Mouse (Mus musculus): ENCODE results near the gene Foxc2. TPM values are rescaled to one million over a fixed set of nuclear protein-coding genes. Genes with fewer than 3 reads are reported as not detected.

Foxc2 gene
- polyA plus RNA-seq, 1 experiment from 2014 or later, result 3.3 TPM

DNA sequence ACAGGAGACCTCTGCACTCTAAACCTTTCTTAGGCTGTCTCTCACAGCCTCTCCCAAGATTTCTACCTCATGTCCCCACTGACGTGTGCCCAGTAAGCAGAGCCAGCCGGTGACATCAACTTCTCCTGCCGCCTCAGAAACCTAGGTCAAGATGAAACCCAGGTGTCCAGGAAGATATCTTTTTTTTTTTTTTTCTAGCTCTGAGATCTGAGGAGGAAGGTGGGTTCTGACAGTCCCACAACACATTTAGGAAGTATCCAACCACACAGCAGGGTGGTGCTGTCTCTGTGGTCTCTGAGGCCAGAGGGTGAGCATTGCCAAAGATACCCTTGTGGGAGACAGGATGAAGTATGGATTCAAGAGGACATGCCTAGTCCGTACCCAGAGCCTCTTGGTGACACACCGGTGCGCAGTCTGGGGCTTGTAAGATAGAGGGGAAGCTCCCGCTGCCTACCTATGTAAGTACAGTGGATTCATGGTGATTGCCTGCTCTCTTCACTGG, 41.1 kb downstream of the Foxc2 start:
- Histone ChIP-seq H3K36me3 (no peaks in the 10 kb centered on the region), H3K9me3 (replicated peaks) (no peaks in the 10 kb centered on the region), H3K4me1 (0 out of 2 replicates have a peak, but pooled peaks cover 4% of the 10 kb centered on the region), H3K27me3 (ENCODE audit: low read depth, poor library complexity, severe bottlenecking) (peaks cover 56% of the 10 kb centered on the region), H3K4me3 (no peak overlapping the region), H3K27ac (no peak overlapping the region)
- DNase-seq (ENCODE audit: low spot score), result no peak
- 88% methylated on average over 7 of the region's 7 CpGs for WGBS

DNA sequence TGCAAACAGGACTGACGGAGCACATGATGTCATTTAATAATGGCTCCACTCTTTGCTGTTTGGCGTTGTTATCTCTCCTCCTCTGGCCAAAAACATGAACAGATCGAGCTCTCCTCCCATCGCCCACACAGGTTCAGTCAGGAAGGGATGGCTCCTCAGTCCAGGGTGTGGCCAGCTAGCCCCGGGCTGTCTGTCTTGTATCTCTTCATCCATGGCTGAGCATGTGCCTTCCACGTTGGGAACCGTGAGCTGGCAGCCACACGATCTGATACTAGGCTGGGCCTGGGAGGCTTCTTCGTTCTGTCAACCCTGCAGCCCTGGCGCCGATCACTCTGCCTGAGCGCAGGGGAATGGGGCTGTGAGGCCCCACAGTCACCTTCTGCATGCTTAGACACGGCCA, 42.8 kb downstream of the Foxc2 start:
- H3K9me3 ChIP-seq (replicated peaks), result no peaks in the 10 kb centered on the region
- 87% methylated on average over 13 of the region's 13 CpGs for WGBS

DNA sequence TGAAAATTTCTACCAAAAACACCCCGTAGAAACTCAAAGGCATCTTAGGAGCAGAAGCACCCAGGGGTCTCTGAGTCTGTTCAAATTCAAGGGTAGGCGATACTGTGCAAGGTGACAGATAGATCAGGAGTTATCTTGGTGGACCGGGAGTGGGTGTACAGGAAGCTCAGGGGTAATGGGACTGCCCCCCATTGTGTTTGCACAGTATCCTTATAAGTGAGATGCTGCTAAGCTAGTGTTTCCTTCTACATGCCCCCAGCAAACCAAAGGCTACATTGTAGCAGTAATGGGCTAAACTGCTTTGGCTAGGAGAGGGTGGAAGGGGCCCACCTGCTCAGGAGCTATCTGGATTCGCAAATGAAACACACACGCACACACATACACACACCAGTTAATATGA, 45.5 kb downstream of the Foxc2 start:
- Histone ChIP-seq H3K36me3 (no peaks in the 10 kb centered on the region), H3K9me3 (replicated peaks) (no peaks in the 10 kb centered on the region), H3K4me3 (no peak overlapping the region), H3K27me3 (ENCODE audit: low read depth, poor library complexity, severe bottlenecking) (peaks cover 47% of the 10 kb centered on the region), H3K27ac (no peak overlapping the region), H3K4me1 (peaks cover 24% of the 10 kb centered on the region; the same call in 1 of the 2 replicates)
- no peak for DNase-seq (ENCODE audit: low spot score)
- WGBS, result 91% methylated on average over 5 of the region's 5 CpGs

More for the DNA sequence above, 42.8 kb downstream of the Foxc2 start:
- peaks cover 15% of the 10 kb centered on the region; the same call in 1 of the 2 replicates for H3K4me1 ChIP-seq
- H3K27me3 ChIP-seq (ENCODE audit: low read depth, poor library complexity, severe bottlenecking), result peaks cover 45% of the 10 kb centered on the region
- H3K36me3 ChIP-seq, result no peaks in the 10 kb centered on the region
- no peak overlapping the region for H3K4me3 ChIP-seq
- DNase-seq (ENCODE audit: low spot score), result no peak
- no peak overlapping the region for H3K27ac ChIP-seq

DNA sequence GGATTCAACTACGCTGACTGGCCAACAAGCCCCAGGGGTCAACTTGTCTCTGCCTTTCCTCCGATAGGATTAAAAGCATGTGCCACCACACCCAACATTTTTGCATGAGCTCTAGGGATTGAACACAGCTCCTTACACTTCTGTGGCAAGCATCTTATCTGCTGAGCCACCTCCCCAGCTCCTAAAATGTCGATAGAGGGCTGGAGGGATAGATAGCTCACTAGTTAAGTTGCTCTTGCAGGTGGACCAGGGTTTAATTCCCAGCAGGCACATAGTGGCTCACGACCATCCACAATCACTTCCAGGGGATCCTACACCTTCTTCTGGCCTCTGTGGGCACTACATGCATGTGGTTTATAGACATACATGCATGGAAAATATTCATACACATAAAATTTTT, 46.4 kb downstream of the Foxc2 start:
- DNase-seq (ENCODE audit: low spot score), result no peak
- H3K27me3 ChIP-seq (ENCODE audit: low read depth, poor library complexity, severe bottlenecking), result peaks cover 46% of the 10 kb centered on the region
- H3K4me1 ChIP-seq, result peaks cover 29% of the 10 kb centered on the region
- H3K36me3 ChIP-seq, result no peaks in the 10 kb centered on the region
- no peaks in the 10 kb centered on the region for H3K9me3 ChIP-seq (replicated peaks)
- no peak overlapping the region for H3K4me3 ChIP-seq
- no peak overlapping the region for H3K27ac ChIP-seq
- WGBS, result 72% methylated on average over 4 of the region's 4 CpGs

DNA sequence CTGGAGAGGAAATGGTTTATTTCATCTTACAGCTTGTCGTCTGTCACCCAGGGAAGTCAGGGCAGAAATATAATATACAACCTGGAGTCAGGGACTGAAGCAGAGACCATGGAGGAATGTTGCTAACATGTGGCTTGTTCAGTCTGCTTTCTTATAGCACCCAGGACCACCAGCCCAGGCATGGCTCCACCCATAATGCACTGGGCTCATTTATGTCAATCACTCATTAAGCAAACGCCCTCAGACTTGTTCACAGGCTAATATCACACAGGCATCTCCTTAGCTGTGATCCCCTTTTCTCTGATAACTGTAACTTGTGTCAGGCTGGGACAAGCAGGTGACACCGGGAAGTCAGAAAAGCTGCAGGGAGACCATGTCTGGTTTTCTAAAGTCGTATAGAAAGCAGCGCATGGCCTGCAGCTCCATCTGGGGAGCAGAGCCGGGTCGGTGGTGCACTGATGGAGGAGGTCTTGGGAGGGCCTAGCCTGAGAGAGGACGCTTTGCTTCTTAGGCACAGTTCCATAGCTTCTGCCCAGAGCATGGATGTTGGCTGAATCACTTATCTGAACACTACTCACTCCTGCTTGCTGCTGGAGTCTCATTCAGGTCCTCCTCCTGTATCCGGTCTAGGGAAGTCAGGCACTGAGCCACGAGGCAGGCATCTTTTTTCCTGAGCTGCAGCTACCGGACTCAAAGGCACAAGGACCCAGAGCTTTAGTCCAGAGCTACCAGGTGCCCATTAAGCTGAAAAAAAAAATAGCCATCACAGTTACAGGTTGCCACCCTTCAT, 47.1 kb downstream of the Foxc2 start:
- H3K27me3 ChIP-seq (ENCODE audit: low read depth, poor library complexity, severe bottlenecking), result peaks cover 45% of the 10 kb centered on the region
- 0 out of 2 replicates have a peak overlapping the region, but pooled peaks have one; percentile 6 for H3K27ac ChIP-seq
- H3K36me3 ChIP-seq, result no peaks in the 10 kb centered on the region
- H3K4me3 ChIP-seq, result no peak overlapping the region
- H3K9me3 ChIP-seq (replicated peaks), result no peaks in the 10 kb centered on the region
- 71% methylated on average over 11 of the region's 11 CpGs for WGBS
- H3K4me1 ChIP-seq, result peaks cover 35% of the 10 kb centered on the region
- no peak for DNase-seq (ENCODE audit: low spot score)

DNA sequence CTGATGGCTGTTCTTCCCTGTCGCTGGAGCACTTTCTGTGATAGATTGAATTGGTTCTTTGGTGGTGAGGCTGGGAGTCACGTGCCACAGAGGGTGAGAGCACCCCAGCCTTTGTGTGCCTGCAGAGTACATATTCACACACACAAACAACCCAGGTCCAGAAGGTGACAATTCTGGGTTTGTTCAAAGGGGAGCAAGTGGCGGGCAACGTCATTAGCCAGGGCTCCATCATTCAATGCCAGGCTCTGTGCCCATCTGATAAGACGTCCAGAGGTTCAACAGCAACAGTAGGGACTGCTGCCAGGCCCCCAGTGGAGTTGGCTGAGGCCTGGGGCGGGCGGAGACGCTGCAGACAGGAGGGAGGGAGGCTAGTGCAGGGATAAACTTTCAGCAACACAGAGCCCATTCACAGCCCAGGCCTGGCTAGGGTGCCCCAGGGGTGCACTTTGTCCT, 48.1 kb downstream of the Foxc2 start:
- no peak overlapping the region for H3K27ac ChIP-seq
- H3K36me3 ChIP-seq, result no peaks in the 10 kb centered on the region
- 58% methylated on average over 8 of the region's 8 CpGs for WGBS
- H3K27me3 ChIP-seq (ENCODE audit: low read depth, poor library complexity, severe bottlenecking), result peaks cover 40% of the 10 kb centered on the region
- DNase-seq (ENCODE audit: low spot score), result no peak
- H3K4me3 ChIP-seq, result no peak overlapping the region
- H3K9me3 ChIP-seq (replicated peaks), result no peaks in the 10 kb centered on the region
- peaks cover 38% of the 10 kb centered on the region for H3K4me1 ChIP-seq

DNA sequence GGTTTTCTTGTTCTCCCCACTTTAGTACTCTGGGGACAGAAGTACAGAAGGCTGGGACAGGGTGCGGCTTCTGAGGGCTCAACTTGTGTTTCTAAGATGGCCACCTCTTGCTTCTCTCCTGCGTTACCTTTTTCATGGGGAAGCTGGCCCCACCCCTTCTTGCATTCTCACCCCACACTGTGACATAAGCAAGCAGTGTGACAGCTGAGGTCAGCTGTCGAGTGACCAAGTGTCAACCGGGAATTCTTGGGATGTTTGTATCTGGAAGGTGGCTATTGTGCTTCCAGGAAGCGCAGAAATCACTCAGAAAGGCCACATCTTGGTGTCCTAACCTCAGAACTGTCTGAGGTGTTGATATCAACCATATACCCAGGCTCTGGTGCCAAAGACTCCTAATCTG, 52.1 kb downstream of the Foxc2 start:
- Histone ChIP-seq H3K9me3 (replicated peaks) (no peaks in the 10 kb centered on the region), H3K36me3 (no peaks in the 10 kb centered on the region), H3K4me1 (peaks cover 73% of the 10 kb centered on the region), H3K4me3 (no peak overlapping the region), H3K27me3 (ENCODE audit: low read depth, poor library complexity, severe bottlenecking) (peaks cover 31% of the 10 kb centered on the region), H3K27ac (no peak overlapping the region)
- DNase-seq (ENCODE audit: low spot score), result no peak
- 74% methylated on average over 5 of the region's 5 CpGs for WGBS

Small RNA genes lying within 50 kb of the gene (microRNA-seq; reads per million reads assigned to microRNA genes)
- gene Gm27530, result not detected

Other genes starting within 250 kb of the Foxc2 start
- 0.48 and 4.4 TPM in 2 replicates for gene Foxf1, start 31.8 kb upstream of the Foxc2 start, polyA plus RNA-seq (2016; fragmentation: Nextera tagmentation; extraction: Ambion mirVana)
- gene Mthfsd, start 7.8 kb upstream of the Foxc2 start, polyA plus RNA-seq (2016; fragmentation: Nextera tagmentation; extraction: Ambion mirVana), result 58.5 and 67.6 TPM in 2 replicates
- 0.13 and 0.15 TPM in 2 replicates for gene Foxl1, start 11.8 kb downstream of the Foxc2 start, polyA plus RNA-seq (2016; fragmentation: Nextera tagmentation; extraction: Ambion mirVana)